Mouse (Mus musculus) cerebellum, postnatal 10 days (tissue): ENCODE results near the gene Relt.

Source experiments
- DNase-seq, 2 experiments: peaks; one replicate each; pipeline ENCODE4 v3.0.0; 2021; ENCODE audit warnings: mixed read lengths in 2 of 2

Relt gene

DNA sequence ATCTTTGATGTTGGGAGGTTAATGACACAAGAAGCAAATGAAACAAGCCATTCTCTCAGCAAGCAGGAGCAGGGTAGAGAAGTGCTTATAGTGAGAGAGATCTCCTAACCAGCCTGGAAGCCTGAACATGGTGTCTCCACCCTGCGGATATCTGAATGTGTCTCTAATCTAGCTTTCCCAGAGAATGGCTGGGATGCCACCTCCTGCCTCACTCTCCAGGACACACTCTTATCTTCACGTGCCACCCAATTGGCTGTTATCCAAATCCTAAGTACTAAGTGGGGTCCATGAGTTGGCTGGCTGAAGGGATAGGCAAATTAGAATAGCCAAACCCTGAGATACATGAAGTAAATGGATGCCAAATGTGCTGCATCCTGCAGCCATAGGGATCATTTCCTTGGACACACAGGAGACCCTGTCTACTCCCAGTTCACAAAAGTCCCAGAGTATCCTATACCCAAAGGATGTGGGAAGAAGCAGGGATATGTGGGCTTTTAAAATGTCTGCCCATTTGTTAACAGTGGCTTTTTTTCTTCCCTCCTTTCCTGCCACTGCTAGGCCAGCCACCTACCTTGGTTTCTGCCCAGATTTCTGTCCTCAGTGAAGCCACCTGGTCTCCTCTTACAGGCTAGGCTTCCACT is 18.7 kb downstream of the Relt start:
- DNase-seq = no peak

- DNase-seq = no peak
Measured at GRCm38 (mm10) chr7:100843866-100844265, 19.4 kb downstream of the Relt start.

GRCm38 (mm10) chr7:100842175-100842574 is 21.1 kb downstream of the Relt start:
- DNase-seq = no peak

GRCm38 (mm10) chr7:100841608-100842007 is 21.6 kb downstream of the Relt start:
- DNase-seq = no peak

- no peak for DNase-seq
Measured at GRCm38 (mm10) chr7:100840906-100841305, 22.3 kb downstream of the Relt start.

DNA sequence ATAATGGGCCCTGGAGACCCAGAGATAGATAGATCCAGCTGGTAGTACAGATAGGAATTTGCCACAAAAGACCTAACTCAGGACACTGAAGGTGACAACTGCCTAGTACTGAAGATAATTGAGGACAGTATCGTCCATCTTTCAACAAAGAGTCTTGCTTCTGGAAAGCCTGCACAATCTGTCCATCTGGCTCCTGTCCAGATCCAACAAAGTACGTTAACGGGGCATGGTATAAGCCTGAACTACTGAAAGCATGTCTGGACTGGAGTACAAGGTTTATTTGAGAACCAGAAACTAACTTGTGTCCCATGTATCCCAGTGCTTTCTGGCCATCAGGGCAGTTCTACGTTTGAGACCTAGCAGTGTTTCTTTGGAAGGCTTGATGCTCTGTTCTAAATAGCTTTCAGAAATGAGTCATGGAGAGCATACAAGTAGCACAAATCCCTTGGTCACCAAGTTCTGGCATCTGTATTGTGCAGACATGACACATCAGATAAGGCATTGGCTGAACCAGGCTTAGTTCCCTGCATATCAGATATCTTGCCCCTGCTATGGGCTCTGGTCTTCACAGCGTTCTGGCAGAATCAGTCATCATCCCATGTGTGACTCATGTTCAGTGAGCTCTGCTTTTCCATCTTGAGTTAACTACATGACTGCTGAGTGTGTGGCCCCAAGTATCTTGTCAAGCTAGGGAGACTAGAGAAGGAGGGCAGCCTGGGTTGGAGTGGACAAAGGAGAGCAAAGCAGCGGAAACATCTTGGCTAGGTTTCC is 23.4 kb downstream of the Relt start:
- peak; percentile 69 to 71 for DNase-seq

DNA sequence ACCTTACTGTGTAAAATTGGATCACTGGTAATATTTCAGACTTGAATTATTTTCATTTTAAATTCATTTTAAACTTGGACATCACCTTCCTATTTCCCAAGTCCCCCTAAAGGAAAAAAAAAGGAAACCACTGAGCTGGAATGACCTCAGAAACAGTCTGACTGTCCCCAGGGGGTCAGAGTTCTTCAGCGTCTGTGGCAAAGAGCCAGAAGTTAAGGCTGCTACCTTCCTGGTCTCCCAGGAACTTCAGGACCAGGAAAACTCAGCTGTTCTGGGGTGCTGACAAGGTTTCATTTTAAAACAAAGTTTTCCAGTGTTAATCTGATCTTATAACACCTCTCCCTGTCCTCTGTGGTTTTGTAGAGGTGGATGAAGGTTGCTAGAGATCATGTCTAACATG is 25.5 kb downstream of the Relt start:
- DNase-seq = no peak

GRCm38 (mm10) chr7:100836657-100837056 is 26.6 kb downstream of the Relt start:
- no peak for DNase-seq

GRCm38 (mm10) chr7:100835711-100836110 is 27.5 kb downstream of the Relt start:
- DNase-seq = no peak

DNA sequence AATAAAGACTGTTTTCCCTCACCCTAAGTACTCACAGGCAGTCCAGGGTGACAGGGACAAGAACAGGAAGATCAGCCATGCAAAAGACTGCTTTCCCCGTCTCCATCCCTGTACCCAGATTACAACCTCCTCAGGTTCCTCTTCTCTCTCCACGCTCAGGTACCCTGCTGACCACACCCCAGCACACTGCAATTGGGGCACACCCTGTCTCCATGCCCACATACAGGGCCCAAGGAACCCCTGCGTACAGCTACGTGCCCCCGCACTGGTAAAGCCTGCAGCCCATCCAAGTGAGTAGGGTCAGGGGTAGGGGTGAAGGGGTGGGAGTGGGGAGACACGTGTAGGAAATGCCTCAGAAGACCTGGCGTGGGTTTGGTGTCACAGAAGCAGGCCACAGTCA is 28.1 kb downstream of the Relt start:
- no peak for DNase-seq

GRCm38 (mm10) chr7:100833859-100834258 is 29.4 kb downstream of the Relt start:
- no peak for DNase-seq

DNA sequence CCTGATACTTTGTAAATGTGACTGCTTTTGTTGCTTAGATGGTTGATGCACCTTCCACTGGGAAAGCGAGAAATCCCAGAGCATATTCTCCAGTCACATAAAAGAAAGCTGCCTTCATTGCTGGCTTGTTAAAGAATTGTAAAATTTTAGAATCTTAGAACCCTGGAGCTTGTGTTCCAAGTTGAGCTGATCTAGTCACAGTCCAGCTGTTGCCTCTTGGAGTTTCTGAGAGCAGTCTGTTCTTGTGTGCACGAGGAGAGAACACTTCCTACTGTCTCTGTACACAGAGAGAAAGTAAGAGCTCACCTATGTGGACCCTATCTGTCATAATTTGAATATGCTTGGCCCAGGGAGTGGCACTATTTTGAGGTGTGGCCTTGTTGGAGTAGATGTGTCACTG is 34.7 kb downstream of the Relt start:
- DNase-seq = no peak

- no peak for DNase-seq
Measured at GRCm38 (mm10) chr7:100824661-100825060, 38.6 kb downstream of the Relt start.

DNA sequence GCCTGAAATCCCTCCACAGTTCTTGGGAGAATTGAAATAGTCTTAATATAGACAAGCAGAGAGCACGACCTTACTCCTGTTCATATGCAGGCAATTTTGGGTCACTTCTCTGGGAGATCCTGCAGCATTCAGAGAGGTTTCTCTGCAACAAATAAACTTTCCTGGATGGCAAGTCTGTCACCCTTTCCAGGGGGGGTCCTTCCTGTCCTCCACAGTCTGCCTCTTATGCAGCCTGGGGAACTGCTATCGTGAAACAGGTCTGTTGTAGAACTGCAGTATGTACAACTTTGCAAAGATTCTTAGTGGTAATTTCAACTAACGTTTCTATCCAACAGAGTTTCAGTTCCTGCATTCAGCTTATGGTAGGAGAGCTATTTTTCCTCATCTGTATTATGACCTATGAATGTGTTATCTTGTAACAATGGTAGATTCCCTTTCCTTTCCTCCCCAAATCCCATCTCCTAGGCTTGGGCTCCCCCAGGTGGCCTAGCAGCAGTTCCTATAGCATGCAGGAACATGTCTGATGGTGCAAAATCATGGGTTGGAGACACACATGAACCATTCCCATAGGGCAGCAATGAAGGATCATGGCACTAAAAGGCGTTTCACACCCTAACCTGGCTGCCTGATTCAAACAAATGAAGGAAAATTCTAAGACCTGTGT is 44.7 kb downstream of the Relt start:
- DNase-seq = peak; percentile 40 to 58

DNA sequence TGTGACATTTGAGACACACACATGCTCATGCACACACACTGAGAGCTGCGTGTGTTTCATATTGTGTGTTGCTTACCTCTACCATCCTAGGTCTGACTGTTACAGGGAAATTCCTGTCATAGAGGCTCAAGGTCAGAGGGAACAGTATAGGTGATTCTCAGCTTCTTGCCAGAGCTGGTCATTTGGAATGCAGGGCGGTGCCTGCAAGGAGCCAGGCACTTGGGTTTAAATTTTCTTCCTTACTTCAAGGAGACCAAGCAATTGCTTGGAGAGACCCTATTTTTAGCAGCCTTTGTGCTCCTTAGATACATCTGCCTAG is 45.8 kb downstream of the Relt start:
- no peak for DNase-seq

DNA sequence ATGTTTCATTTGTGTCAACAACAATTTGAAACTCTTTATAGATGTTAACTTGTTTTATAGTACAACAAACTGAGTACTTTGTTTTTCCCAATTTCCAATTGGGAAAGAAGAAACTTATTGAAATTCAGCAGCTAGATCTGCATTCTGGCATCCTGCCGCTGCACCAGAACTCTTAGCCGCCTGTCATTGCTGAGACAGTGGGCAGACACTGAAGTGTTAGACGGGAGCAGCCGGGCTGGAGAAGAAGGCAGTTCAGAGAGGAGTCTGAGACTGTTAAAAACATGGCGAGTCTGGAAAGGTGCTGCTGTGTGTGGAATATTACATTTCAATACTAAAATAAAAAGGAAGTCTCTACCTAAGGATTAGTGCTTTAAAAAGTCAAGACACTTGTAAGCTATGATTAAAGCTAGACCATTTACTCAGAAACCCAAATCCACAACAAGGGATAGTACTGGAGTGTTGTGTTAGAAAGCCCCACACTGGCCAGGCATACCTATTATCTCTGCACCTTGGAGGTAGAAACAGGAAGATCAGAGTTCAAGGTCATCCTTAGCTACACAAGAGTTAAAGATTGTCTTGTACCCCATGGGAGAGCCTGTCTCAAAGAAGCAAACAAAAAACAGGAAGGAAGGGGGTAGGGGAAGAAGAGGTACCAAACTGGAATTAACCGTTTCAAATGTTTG is 46.3 kb downstream of the Relt start:
- peak; percentile 43 to 66 for DNase-seq

GRCm38 (mm10) chr7:100815900-100816570 is 47.2 kb downstream of the Relt start:
- peak in 1 of 2 experiments; percentile 27 for DNase-seq

DNA sequence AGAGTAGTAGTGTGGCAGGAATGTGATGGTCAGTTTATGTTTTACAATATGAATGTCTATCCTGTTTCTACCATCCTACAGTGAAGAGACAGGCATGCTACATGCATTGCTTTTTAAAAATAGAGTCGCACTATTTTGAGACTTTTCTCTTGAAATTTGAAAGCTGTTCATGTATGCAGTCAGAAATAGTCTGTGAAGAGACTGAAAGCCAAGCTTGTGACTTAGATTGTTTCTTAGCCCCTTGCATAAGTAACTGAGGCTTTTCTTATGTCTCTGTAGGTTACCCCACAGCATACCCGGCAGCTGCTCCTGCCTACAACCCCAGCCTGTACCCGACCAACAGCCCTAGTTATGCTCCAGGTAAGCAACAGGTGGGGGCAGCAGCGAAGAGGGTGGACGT is 50.6 kb downstream of the Relt start:
- DNase-seq = no peak

GRCm38 (mm10) chr7:100811912-100812311 is 51.3 kb downstream of the Relt start:
- peak; percentile 77 to 83 for DNase-seq

DNA sequence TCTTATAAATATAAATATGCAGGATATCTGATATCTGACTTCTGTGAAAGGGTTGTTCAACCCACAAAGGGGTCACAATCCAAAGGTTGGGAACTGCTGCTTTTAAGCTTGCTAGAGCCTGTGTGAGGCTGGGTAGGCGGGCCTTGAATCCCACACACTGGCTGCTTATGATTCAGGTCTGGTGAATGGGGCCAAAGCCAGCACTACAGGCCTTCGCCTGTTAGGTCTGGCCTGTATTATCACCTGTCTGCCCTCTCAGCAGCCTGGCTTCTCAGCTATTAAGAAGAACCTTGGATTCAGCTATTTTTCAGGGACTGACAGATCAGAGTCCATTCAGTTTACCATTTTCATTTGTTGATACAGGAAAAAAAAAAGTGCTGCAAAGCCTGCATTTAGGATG is 57.9 kb downstream of the Relt start:
- peak; percentile 18 to 43 for DNase-seq

- DNase-seq = peak; percentile 20 to 46
Measured at GRCm38 (mm10) chr7:100798810-100799209, 64.4 kb downstream of the Relt start.
